Mouse (Mus musculus): ENCODE data around the gene Sbno1.

DNA sequence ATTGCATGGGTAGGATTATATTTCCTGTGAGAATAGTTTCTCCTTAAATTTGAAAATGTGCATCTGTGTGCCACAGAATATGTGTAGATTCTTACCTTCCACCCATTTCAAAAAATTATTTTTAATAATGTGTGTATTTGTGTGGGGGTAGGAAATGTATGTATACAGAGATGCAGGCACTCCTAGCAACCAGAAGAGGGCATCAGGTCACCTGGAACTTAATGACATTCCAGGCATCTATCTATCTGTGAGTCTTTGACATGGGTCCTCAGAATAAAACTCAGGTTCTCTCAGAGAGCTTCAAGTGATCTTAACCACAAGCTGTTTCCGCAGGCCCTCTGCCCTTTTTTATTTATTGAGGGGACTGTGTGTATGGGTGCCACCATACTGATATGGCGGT lies 66.2 kb downstream of the Sbno1 start:
- TF ChIP-seq CTCF (IDR thresholded peaks at IDR 0.05; ENCODE audit: control insufficient read depth, insufficient read depth, insufficient replicate concordance, low read depth, low read length), result no peak
- no peak for TF ChIP-seq POLR2A (IDR thresholded peaks at IDR 0.05; ENCODE audit: control insufficient read depth, low read depth, low read length)
